Mouse (Mus musculus) fat pad, adult 2 months (tissue): ENCODE data around the gene Rsph9.

Source experiments
- DNase-seq: peaks from one replicate; pipeline ENCODE4 v3.0.0-alpha.2; 2011; ENCODE audit warnings: low read depth, low spot score; ENCODE audit errors: extremely low read depth

Rsph9 gene

GRCm38 (mm10) chr17:46152847-46153782 is 9.1 kb upstream of the Rsph9 start, which contains the start of gene Mad2l1bp:
Gene Mad2l1bp (minus strand): TSS chr17:46153553.
- DNase-seq: peak; percentile 45

GRCm38 (mm10) chr17:46139872-46140271 is 4.1 kb downstream of the Rsph9 start:
- no peak for DNase-seq

GRCm38 (mm10) chr17:46138563-46139236 is 5.3 kb downstream of the Rsph9 start:
- no peak for DNase-seq

- DNase-seq: no peak
Measured at GRCm38 (mm10) chr17:46132862-46133261, 11.2 kb downstream of the Rsph9 start.

GRCm38 (mm10) chr17:46132058-46132718 is 11.8 kb downstream of the Rsph9 start:
- DNase-seq: no peak

- no peak for DNase-seq
Measured at GRCm38 (mm10) chr17:46129741-46130498, 14.1 kb downstream of the Rsph9 start.

GRCm38 (mm10) chr17:46127814-46128493 is 16.1 kb downstream of the Rsph9 start:
- no peak for DNase-seq

- DNase-seq: no peak
Measured at GRCm38 (mm10) chr17:46126608-46127007, 17.4 kb downstream of the Rsph9 start.

GRCm38 (mm10) chr17:46123953-46124700 is 19.9 kb downstream of the Rsph9 start:
- no peak for DNase-seq

- no peak for DNase-seq
Measured at GRCm38 (mm10) chr17:46123285-46123684, 20.7 kb downstream of the Rsph9 start.

- DNase-seq: no peak
Measured at GRCm38 (mm10) chr17:46122791-46123190, 21.2 kb downstream of the Rsph9 start.

GRCm38 (mm10) chr17:46119641-46120040 is 24.4 kb downstream of the Rsph9 start:
- DNase-seq: no peak

GRCm38 (mm10) chr17:46118423-46118850 is 25.6 kb downstream of the Rsph9 start:
- DNase-seq: no peak

GRCm38 (mm10) chr17:46117623-46118422 is 26.2 kb downstream of the Rsph9 start:
- DNase-seq: no peak

GRCm38 (mm10) chr17:46116881-46117280 is 27.1 kb downstream of the Rsph9 start:
- DNase-seq: no peak

GRCm38 (mm10) chr17:46116138-46116537 is 27.9 kb downstream of the Rsph9 start:
- DNase-seq: no peak

GRCm38 (mm10) chr17:46115489-46115888 is 28.5 kb downstream of the Rsph9 start:
- no peak for DNase-seq

GRCm38 (mm10) chr17:46110402-46111289 is 33.4 kb downstream of the Rsph9 start, which contains the start of gene Mrps18a:
Gene Mrps18a (plus strand): TSS chr17:46110986.
- DNase-seq: no peak
